Mouse (Mus musculus): Measurements from ENCODE around the gene Dazap2. TPM values are rescaled to one million over a fixed set of nuclear protein-coding genes. Genes with fewer than 3 reads are reported as not detected.

Dazap2 gene
- total RNA-seq (2023) = 100 to 1,000 TPM; 357 to 372 TPM

GRCm38 (mm10) chr15:100614996-100615824, at the start of gene Dazap2:
TSS of gene Dazap2 (plus strand) at chr15:100615349.

DNA sequence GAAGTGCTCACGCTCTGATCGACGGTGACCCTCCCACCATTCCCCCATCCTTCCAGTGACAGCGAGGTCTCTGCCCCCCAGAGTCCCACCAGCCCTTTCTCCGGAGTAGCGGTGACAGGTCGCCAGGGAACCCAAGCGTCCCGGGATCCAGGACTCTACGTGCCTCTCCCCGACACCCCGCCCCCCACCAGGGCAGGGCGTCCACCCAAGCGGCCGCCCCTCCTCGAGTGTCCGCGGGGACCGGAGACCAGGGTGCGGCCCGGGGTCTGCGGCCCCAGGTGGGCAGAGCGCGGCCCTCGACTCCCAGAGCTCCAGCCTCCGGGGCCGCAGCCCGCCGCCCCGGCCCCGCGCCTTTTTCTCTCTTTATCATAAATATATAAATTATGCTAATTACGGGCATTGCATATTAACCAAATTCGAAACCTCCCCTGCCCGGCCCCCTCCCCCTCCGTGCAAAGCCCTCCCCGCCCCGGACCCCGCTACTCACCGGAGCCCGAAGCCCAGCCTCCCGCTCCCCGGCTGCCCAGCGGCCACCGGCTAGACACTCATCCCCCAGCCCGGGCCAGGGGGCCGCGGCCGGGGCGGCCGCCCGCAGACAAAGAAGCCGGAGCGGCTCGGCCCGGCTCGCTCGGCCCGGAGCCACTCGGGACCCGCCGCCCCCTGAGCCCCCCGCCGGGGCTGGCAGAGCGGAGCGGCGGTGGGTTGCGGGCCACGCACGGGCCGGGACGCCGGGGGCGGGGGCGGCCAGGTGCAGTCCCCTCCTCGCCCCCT, 15.7 kb upstream of the Dazap2 start, which contains the start of gene Pou6f1:
Gene Pou6f1 (minus strand): TSS at position 709 of the 771 bp plus-strand sequence.

DNA sequence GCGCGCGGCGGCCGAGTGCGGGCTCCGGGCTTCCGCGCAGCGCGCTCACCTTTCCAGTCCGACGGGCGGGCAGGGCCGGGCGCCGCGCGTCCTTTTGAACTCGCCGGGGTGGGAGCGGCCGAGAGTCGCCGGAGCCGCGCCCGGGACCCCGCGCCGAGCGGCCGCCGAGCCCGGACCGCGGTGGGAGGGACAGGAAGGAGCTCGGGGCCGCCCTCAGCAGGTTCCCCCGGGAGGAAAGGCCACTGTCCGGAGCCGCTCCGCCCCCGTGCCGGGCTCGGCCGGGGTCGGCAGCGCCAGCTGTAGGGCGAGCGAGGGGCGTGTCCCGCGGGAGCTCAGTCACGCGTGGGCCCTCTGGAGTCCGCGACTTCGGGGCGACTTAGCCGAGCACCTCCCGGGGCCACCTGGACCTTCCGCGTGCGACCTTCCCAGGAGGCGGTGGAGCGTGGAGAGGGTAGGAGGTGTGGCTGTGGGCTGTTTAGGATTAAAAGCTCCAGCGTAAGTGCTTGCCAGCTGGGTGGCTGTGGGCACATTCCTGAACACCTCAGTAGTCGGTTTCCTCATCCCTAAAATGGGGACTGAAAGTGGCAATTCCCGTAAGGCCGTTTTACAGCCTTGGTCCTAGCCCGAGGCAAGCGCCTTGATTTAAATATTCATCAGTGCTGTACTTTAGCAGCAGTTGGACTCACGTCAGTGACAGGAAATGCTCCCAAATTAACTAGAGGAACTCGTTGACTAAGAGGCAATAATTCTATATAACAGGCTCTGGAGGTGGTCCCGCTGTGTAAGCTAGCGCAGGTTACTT, 21.8 kb downstream of the Dazap2 start, which contains the start of gene Smagp:
Gene Smagp (minus strand): TSS at position 241 of the 802 bp plus-strand sequence.

DNA sequence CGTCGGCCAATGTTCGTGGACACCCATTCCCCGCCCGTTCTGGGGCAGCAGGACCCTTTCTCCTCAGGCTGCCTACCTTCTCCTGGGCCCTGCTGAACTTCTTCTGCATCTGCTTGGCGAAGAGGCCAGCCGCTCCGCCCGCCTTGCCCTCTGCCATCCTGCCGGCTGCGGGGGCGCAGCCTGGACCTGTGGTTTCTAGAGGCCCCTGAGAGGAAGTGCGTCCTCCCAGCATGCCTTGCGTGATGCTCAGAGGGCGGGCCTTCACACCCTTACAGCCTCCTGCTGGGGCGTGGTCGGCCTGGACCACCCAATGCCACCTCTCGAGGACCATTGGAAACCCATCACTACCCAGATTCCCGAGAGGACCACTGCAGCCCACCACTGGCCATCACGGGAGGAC, 54.2 kb downstream of the Dazap2 start, which contains the start of gene Bin2:
Gene Bin2 (minus strand): TSS at position 217 of the 400 bp plus-strand sequence.

Other genes starting within 250 kb of the Dazap2 start
- not detected for gene Gm5475, start 193.2 kb upstream of the Dazap2 start, total RNA-seq (2023)
- gene Slc11a2, start 190.3 kb upstream of the Dazap2 start, total RNA-seq (2023) = 10 to 100 TPM; 65.3 to 71.9 TPM
- gene Letmd1, start 146.3 kb upstream of the Dazap2 start, total RNA-seq (2023) = 10 to 100 TPM; 46.4 to 47.3 TPM
- gene Csrnp2, start 119.9 kb upstream of the Dazap2 start, total RNA-seq (2023) = 1 to 10 TPM; 6.6 to 7.3 TPM
- gene Tfcp2, start 63.3 kb upstream of the Dazap2 start, total RNA-seq (2023) = 10 to 100 TPM; 10.3 to 13.3 TPM
- 10 to 100 TPM; 46.0 to 64.0 TPM for gene Pou6f1, start 15.4 kb upstream of the Dazap2 start, total RNA-seq (2023)
- gene Smagp, start 21.6 kb downstream of the Dazap2 start, total RNA-seq (2023) = 1 to 10 TPM; 7.2 to 7.3 TPM
- 100 to 1,000 TPM; 415 to 448 TPM for gene Bin2, start 54.2 kb downstream of the Dazap2 start, total RNA-seq (2023)
- 1 to 10 TPM; 2.5 to 3.1 TPM for gene Cela1, start 72.6 kb downstream of the Dazap2 start, total RNA-seq (2023)
- 100 to 1,000 TPM; 140 to 153 TPM for gene Galnt6, start 114.0 kb downstream of the Dazap2 start, total RNA-seq (2023)
- 10 to 100 TPM in 1 of 2 experiments, 1 to 10 TPM in 1; 9.2 to 10.2 TPM for gene Slc4a8, start 146.4 kb downstream of the Dazap2 start, total RNA-seq (2023)

Data from T-cell, adult 66 days (primary cell).